Mouse (Mus musculus) lung, postnatal 36 days (tissue): ENCODE data around the gene Ldlrad3.
A peak's percentile ranks its signal among the peaks of the same experiment; 100 is the strongest.

Source experiments
- DNase-seq: peaks from one replicate; pipeline ENCODE4 v3.0.0; 2022; ENCODE audit warnings: mixed read lengths

Gene Ldlrad3

DNA sequence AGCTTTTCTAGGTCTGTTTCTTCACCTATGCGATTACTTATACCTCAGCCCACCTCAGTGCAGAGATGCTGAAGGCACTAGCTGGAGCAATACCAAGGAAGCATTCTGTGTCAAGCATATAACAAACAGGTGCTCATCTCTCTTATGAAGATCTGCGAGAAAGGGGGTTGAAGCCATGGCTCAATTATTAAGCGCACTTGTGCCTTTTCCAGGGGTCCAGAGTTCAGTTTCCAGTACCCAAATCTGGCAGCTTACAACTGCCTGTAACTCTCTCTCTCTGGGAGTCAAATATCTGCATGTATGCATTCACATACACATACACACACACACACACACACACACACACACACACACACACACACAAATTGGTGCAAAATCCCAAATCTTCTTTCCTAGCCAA is 72.4 kb downstream of the Ldlrad3 start:
- DNase-seq, result no peak

DNA sequence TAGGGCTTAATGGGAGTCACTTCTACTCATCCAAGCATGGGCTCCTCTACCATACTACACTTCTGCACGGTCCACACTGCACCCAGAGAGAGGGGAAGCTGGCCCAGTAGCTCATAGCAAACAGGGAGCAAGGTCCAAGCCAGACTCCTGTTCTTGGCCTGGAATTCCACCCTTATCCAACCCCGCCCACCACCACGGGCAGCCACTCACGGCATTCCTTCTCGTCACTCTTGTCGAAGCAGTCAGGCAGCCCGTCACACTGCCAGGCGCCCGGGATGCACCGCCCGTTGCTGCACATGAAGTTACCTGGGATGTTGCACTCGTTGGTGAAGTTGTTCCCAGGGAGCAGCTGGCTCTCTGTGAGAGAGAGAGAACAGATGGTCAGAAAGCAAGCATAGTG is 72.9 kb downstream of the Ldlrad3 start:
- DNase-seq, result peak; percentile 67

DNA sequence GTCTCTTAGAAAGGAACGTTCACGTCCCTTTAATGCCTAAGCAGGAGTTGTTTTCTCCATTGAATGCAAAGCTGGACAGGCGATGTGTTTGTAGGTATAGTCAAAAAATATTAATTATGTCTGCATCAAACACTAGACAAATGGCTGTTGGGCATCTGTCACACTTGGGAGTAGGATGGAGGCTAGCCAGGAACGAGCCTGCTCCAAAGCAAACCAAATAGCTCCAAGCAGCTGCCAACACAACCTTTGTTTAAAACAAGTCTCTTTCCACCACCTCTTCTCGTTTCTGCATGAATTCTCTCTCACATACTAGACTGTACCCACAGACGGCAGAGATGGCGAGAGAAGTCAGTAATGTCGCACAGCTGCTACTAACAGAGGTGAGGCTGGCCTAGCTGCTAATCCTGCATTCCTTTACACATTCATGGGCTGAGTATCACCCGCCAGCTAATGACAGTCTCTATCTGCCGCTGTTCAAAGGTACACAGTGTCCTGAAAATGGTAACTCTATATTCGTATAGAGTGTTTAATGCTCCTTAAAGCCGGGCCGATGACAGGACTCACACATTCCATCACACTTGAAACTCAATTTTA is 74.2 kb downstream of the Ldlrad3 start:
- no peak for DNase-seq

DNA sequence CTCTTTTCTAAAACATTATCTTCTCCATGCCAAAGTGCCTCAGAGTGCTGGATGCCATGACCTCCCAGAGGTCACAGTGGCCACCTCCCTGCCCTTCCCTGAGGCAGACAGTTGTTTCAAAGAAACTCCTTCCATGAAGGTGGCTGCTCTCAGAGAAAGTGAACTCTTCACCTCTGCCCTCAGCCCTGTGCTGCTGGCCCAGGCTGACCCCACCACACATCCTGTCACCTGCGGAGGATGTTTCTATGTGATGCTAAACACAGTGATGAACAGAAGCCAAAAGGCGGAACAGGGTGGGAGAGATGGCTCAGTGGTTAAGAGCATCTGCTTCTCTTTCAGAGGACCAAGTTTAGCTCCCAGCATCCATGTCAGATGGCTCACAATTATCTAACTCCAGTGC is 75.9 kb downstream of the Ldlrad3 start:
- no peak for DNase-seq

DNA sequence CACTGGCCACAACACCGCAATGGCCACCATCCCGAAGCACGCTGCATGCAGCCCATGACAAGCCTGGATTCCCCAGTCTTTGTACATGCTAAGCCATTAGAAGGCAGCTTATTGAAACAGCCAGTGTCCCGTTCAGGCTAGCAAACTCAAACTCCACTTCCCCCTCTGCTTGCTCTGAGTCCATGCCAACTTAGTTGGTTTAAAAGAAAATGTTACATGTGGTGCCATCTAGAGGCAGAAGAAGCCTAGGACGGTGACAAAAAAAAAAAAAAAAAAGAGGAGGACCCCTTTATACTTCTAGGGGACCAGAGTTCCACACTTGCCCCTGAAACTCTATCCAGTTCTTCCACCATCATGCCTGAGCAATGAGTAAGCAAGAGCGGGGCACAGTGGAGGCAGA is 78.9 kb downstream of the Ldlrad3 start:
- peak; percentile 70 for DNase-seq

DNA sequence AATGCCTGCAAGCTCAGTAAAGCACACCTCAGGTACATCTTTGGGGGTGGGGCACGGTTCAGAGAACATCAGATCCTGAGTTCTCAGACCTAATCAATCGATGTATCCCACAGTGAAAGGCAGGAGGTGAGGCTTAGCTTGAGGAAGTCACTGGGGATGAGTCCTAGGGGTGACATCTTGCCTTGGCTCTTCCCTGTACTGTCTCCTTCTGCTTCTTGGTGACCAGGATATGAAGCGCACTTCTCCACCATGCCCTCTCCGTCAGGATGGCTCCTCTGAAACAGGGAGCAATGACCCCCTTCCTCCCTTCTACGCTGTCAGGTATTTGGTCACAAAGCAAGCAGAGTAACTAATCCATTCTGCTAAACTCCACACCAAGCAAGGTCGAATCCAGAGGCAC is 79.5 kb downstream of the Ldlrad3 start:
- DNase-seq, result no peak

DNA sequence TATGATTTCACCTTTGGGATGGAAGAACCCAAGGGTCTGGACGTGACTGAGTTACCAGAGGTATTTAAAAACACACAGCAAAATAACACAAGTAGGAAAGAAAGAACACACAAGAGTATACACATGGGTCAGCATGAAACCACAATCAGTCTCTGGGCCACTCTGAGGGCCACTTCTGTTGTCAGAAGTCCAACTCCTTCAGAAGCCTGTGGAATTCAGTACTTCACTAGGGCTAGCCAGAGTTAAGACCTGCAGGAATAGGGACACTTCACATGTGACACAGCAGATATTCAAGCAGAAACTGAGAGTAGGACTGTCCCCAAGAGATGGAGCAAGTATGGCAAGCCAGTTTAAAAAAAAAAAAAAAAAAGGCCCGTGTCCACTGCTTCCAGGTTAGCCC is 80.7 kb downstream of the Ldlrad3 start:
- DNase-seq, result peak; percentile 78

DNA sequence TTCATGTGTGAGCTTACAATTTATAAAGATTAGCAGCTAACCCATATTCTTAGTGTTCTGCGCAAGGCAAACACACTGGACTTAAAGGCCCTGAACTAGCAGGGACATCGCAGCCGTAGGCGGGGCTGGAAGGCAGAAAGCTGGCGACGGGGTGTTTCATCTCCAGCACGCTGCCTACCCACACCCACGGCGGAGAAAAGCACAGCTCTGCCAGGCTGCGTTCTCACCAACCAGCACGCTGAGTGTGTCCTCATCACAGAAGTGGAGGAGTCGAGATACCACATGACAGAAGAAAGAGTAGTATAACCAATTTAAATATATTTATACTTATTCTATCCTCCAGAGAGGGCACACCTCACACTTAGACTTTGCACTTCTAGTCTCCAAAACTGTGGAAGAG is 82.2 kb downstream of the Ldlrad3 start:
- no peak for DNase-seq

DNA sequence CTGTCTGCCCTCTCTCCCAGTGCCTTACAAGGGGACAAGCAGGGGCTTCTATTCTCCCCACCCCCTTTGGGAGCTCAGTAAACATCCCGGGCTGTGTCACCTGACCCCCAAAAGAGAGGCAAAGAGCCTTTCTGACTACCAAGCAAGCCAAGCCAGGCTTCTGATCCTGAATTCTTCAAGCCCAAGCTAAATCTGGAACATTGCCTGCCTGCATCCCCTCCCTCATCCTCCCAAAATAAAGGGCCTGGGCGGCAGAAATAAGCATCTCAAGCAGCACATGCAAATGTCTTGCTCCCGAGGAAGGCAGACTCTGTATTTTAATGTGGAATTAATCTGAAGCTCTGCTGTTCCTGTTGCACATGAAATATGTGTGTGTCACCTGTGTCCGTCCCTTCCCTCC is 85.7 kb downstream of the Ldlrad3 start:
- DNase-seq, result no peak

DNA sequence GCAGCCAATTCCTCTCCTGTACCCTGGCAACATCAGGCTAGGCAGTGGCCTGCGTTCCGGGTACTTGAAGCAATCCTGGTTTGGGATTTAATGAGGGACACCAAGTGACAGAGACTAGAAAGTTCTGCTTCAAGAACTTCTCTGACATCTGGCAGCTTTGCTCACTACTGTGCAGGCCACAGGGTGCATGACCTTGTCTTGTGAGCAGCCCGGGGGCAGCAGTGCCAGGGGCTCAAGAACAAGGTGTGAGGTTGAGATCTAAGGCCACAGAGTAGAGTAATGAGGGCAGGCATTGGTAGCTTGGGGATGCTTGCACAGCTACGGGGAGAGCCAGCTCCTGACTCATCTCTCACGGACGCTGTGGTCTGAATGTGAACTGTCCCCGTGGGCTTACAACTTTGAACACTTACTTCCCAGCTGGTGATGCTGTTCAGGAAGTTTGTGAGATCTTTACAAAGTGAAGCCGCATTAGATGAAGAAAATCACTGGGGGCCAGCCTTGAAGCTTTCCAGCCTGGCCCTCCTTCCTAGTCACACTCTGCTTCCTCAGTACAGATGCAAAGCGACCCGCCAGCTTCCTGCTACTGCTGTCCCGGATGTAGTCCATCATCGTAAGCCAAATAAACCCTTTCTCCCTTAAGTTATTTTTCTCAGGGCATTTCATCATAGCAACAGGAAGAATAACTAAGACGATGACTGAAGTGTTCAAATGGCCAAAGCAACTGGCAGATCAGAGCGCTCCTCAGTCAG is 86.3 kb downstream of the Ldlrad3 start:
- DNase-seq, result peak; percentile 41

DNA sequence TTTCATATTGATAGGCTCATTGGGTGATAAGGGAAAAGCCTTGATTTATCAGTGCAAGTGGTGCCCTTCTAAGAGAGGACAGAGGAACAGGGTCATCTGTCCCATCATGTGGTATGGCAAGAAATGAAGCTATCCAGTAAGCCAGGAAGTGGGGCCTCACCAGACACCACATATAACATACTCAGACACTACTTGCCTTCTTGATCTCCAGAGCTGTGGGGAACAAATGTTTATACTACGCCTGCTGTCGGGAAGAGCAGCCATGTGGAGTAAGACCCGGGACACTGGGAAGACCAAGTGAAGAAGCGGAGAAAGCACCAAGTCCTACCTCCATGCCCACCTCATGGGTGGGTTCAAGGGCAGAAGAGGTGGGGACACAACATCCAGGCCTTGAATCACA is 86.9 kb downstream of the Ldlrad3 start:
- DNase-seq, result peak; percentile 37

DNA sequence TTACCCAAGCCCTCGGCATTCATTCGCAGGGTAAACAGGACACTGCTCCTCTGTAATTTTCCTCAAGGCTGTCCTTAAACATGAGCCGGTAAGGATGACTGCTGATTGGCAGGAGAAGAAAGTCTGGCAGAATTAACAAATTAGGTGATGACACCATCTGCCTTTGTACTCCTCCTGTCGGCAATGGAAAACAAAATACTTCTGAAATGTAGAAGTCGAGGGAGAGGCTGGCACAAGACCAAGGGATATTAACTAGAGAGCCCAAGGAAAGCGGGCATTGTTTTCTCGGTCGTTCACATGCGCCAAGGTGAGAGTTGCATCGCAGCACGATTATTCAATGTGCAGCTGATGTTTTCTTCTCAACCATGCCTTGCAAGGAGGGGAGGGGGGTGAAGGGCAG is 91.4 kb downstream of the Ldlrad3 start:
- peak; percentile 48 for DNase-seq

DNA sequence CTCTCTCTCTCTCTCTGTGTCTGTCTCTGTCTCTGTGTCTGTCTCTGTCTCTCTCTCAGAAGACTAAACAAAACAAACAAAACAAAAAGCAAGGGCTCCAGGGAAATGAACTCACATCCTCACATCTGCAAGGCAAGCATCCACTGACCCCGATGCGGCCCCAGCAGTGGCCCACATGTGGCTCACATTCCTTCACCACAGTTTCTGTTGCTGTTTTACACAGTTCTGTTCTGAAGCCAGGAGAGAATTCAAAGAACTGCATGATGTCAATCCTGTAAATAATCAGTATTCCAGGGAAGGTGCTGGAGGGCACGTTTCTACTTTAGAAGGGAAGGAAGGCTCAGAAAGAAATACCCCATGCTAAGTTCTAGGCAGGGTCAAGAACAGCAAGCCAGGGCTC is 91.9 kb downstream of the Ldlrad3 start:
- no peak for DNase-seq

DNA sequence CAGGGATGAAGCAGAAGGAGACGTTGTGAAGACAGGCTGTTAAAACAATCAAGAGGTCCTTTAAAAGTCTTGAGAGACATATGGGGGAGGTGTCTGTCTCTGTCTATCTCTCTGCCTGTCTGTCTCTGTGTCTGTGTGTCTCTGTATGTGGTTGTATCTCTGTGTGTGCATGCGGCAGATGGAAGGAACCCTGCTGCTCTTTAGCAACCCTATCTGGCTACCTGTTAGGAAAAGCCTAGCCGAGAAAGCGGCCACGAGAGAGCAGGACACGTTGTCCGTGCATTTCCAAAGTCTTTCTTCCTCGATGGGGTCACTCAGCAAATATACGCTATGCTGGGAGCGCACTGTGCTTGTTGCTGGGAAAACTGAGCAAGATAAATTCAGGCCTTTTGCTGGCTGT is 93.6 kb downstream of the Ldlrad3 start:
- no peak for DNase-seq

DNA sequence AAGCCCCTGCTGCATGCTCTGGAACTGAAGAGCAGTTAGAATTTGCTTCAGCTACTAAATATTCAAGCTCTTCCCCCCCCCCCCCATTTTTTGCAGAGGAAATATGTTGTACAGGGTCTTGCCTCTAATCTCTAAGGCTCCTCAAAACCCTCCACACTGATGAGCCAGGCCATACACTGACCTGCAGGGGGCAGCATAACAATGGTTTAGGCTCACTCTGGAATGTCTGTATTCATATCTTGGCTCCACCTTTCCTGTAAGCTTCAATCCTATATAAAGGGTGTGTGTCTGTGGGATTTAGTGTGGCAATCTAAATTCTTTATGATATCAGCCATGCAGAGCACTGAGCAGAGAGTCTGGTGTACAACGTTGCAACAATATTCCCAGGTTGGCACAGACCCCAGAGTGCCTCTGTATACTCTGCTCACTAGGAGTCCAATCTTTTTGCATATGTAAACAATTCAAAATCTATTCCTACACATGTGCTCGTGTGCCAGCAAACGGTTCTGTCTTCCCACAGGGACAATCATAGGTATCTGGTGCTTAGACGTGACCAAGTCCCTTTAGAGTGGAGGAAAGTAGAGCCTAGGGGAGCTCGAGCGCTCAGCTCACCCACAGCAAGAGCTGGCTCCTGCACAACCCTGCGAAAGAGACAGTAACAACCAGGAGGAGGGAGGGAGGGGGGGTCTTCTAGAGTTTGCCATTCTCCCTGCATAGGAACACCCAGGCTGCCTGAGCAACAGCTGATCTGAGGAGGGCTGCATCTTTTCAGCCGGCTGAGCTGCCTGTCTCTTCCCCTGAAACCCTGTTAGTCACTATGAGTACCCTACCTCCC is 94.5 kb downstream of the Ldlrad3 start:
- DNase-seq, result peak; percentile 87

DNA sequence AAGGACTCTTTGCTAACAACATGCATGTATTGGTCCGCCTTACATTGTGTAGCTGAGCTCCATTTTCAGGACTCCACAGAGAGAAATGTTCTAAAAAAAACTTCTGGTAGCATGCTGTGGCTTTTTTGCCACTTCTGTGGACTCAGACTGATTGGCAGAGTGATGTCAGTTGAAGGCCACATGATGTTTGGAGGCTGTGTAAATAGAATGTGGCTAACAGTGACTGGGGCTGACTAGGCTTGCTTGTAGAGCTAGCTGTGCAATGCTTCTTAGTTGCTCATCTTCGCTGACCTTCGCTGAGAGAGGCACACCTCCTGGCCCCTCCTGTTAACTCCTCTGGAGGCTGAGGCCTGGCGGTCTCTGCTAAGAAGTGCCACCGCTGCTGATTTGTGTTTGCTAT is 98.4 kb downstream of the Ldlrad3 start:
- no peak for DNase-seq

DNA sequence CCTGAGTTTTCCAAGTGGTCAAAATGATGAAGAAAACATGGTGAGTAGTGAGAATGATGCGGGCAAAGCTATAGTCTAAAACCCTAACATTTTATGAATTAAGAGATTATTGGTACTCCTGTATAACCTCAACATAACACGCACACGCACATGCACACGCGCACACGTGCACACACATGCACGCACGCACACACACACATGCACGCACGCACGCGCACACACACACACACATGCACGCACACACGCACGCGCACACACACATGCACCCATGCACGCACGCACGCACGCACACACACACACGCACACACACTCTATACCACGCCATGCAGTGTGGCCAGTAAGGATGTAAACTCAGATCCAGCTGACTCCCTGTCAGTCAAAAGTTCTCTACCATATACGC is 99.6 kb downstream of the Ldlrad3 start:
- no peak for DNase-seq

DNA sequence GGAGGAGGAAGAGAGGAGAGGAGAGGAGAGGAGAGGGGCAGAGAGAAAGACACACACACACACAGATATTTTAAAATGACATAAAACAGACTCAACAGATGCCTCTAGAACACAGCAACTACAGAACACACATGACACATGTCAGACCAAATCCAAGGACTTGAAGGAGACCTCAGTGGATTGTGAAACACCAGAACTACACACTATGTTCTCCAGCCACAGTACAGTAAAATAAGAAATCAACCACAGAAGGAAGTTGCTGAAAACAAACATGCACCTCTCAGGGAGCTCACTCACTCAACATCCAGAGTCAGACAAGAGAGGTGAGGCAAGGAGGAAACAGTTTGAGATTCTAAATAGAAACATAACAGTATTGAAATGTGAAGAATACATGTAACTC is 103.4 kb downstream of the Ldlrad3 start:
- no peak for DNase-seq

DNA sequence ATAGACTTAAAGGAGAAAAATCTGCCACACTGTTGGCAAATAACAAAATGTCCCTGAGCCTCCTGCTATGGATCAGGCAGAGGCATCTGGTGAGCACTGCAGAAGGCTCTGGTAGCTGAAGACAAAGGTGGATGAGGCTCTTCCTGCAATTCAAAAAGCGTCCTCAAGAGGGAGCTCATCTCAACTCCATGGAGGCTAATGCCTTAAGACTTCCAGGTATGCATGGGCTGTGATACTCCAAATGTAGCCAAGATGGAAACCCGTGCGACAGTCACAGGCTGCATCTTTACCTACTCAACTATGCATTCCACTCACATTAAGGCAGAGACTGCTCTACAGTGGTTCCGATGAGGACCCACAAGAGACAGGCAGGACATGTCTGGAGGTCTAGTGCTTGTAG is 108.6 kb downstream of the Ldlrad3 start:
- peak; percentile 89 for DNase-seq

DNA sequence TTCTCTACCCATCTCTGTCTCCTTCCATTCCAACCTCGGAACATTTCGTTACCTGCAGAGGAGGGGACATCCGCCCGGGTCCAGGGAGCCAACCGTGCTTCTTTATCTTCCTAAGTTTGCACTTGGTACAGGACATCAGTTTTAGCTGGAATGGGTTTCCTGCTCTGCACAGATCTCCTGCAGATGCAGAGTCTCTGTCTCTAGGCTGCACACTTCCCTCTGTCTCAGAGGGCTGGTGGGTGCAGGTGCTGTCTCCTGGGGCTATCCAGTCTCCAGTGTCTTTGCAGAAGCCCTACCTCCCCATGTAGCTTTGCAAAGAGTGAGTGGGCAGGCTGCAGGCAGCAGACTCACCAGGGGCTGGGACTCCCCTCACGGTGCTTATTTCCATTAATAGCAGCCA is 109.9 kb downstream of the Ldlrad3 start:
- DNase-seq, result no peak

DNA sequence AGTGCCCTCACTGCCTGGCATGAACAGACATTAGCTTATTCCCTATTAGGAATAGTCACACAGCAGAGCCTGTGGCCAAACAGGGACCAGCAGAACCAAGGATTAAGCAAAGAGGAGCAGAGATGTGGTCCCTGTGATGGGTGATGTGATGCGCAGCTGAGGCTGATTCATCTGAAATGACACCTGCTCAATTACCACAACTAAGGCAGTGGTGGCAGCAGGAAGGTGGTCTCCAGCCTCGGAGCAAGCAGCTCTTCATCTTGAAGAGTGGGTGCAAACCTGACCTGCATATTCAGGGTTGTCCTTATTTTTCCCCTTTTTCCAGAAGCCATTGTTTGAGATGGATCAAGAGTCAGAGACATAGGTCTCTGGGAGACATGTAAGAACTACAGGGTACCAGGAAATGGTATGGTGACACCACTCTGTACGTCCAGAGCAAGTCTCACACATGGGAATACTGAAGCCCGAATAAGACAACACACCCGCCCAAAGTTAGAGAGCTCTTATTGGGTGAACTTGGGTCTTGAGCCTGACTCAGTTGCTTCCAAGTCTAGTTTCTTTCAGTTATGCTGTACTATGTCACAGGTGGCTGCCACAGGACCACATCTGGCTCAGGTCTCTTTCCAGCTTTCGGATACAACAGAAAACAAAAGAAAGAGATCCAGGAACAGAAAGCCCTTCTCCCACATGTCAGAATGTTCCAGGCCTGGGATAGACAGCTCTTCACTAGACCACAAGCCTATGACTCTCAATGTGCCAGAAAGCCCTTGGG is 112.7 kb downstream of the Ldlrad3 start:
- no peak for DNase-seq

DNA sequence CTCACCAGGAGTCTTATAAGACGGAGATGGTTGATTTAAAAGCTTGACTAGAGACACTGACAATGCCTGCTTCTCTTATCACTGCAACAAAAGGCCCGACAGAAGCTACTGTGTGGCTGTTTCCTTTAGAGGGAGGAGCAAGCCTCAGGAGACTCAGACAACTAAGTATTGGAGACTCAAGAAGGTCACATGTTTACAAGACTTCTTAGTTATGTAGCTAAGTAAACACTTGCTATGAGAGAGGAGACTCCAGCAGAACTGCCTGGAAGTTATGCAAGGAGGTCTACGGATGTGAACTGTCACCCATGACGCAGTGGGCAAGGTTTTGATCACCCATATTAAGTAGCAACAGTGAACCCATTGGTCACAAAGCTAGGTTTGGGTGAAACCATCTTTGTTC is 113.3 kb downstream of the Ldlrad3 start:
- peak; percentile 68 for DNase-seq

DNA sequence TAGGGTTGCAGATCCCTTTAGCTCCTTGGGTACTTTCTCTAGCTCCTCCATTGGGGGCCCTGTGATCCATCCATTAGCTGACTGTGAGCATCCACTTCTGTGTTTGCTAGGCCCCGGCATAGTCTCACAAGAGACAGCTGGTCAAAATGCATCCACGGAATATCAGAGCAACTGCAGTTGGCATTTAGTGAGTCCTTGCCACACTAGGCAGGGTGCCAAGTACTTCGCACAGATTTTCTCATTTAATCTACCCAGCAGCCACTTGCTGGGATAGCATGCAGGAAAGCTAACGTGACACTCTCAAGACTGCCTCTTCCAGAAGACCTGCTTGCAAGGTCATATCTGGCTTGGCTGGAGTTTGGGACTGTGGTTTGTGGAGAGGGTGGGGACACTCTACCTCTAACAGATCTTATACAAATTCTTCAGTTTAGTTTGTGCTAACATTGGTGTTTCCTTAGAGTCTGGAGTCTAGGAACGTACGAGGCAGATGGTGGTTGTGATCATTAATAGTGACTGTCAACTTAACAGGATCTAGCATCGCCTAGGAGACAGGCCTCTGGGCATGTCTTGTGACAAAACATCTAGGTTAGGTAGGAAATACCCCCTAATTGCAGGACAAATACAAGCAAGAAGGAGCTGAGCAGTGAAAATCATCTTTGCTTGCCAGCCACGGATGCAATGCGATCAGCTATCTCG is 115.0 kb downstream of the Ldlrad3 start:
- peak; percentile 41 for DNase-seq
